Mouse (Mus musculus) naive thymus-derived CD4-positive, alpha-beta T cell, adult 2 months (primary cell): Measurements from ENCODE around the gene Fcgrt.
A peak's percentile ranks its signal among the peaks of the same experiment; 100 is the strongest.

Source experiments
- DNase-seq: peaks from one replicate; pipeline ENCODE4 v3.0.0-alpha.2; 2011; ENCODE audit warnings: low read depth

The Fcgrt gene

GRCm38 (mm10) chr7:45083300-45083890 is 20.3 kb downstream of the Fcgrt start:
- no peak for DNase-seq

- peak; percentile 76 for DNase-seq
Observed at GRCm38 (mm10) chr7:45082401-45083299, 21.0 kb downstream of the Fcgrt start.

GRCm38 (mm10) chr7:45081016-45081415 is 22.6 kb downstream of the Fcgrt start:
- no peak for DNase-seq

DNA sequence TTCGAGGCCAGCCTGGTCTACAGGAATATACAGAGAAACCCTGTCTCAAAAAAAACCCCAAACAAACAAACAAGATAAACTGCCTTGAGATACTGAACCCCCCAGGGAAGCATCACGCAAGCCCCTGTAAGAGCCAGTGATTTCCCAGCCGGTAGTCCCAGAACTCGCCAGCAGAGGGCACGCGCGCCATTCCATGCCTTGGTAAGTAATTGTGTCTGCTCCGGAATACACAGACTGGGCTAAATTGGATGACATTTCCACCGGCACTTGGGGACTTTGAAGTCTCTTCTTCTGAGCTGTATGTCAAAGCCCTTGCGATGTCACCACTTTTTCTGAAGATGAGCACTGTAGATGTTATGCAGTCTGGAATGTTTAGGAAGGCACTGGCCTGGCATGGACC is 23.8 kb downstream of the Fcgrt start:
- peak; percentile 95 for DNase-seq

GRCm38 (mm10) chr7:45078513-45078912 is 25.1 kb downstream of the Fcgrt start:
- peak; percentile 87 for DNase-seq

- DNase-seq: no peak
Observed at GRCm38 (mm10) chr7:45077829-45078228, 25.8 kb downstream of the Fcgrt start.

GRCm38 (mm10) chr7:45077322-45077721 is 26.3 kb downstream of the Fcgrt start:
- DNase-seq: no peak

- no peak for DNase-seq
Observed at GRCm38 (mm10) chr7:45076501-45076900, 27.1 kb downstream of the Fcgrt start.

GRCm38 (mm10) chr7:45075405-45075804 is 28.2 kb downstream of the Fcgrt start:
- no peak for DNase-seq

DNA sequence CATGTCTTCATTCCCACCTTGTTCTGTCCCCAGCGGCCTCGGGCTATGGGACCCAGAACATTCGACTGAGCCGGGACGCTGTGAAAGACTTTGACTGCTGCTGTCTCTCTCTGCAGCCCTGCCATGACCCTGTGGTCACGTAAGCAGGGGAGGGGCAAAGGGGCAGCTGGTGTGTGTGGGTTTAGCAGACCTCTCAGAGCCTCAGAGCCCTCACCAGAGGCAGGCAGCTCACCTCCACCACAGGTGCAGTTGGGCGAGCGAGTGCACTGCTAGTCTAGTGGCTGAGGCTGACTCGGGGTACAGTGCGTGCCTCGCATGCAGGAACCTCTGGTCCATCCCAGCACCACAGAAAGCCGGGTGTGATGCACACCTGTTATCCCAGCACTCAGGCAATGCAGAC is 29.7 kb downstream of the Fcgrt start:
- no peak for DNase-seq

DNA sequence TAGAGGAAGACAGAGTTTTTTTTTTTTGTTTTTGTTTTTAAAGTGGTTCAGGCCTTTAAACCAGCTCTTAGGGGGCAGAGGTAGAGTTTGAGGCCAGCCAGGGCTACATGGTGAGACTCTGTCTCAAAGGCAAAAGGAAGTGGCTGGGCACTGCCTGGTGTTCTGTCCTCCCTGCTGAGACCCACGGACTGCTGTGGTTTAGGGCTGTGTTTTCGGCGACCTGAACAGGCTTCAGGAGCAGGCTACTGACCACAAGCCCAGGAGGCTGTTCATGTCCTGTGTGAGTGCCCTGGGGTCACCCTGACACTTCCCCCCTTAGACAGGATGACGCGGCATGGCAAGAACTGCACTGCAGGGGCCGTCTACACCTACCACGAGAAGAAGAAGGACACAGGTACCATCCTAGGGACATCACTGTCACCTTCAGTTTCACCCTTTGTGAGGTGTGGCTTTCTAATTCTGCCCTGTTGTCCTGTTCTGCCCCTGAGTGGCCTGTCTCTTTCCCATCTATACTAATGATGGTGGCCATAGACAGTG is 30.4 kb downstream of the Fcgrt start:
- no peak for DNase-seq

DNA sequence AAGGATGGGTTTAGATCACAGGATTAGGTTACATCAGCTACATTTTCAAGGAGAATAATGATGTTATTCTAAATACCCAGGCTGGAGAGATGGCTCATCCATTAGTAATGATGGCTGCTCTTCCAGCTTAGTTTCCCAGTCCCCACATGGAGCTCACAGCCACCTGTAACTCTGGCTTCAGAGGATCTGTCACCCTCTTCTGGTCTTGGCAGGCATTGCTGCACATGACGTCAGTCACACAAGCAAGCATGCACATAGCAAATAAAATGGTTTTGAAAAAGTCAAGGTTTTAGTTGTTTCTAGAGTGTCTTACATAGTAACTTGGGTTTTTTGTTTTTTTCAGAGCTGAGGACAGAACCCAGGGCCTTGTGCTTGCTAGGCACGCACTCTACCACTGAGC is 31.4 kb downstream of the Fcgrt start:
- no peak for DNase-seq

DNA sequence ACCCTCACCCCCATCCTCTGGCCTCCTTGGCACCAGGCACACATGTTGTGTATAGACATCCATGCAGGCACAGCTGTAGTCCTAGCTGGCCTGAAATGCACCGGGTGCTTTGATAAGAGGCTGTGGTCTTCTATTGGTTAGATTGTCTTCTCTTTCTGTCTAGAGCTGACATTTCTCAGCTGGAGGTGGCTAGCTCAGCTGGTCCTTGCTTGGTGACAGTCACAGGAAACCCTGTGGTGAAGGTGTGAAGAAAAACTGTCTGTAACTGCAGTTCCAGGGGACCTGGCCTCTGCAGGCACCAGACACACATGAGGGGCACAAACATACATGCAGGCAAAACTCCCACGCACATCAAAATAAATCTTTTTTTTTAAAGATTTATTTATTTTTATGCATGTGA is 34.0 kb downstream of the Fcgrt start:
- DNase-seq: no peak

DNA sequence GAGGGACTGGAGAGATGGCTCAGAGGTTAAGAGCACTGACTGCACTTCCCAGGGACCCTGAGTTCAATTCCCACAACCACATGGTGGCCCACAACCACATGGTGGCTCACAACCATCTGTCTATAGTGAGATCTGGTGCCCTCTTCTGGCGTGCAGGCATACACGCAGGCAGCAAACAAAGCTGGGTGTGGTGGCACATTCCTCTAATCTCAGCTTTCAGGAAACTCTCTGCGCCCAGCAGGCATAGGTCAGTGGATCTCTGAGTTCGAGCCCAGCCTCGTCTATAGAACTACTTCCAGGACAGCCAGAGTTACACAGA is 35.7 kb downstream of the Fcgrt start:
- DNase-seq: peak; percentile 80

GRCm38 (mm10) chr7:45067190-45067999 is 36.3 kb downstream of the Fcgrt start:
- DNase-seq: no peak

- DNase-seq: peak; percentile 97
Observed at GRCm38 (mm10) chr7:45062239-45062835, 41.3 kb downstream of the Fcgrt start, which contains the start of the genes Nosip and Prrg2. Gene Nosip, plus strand, starts transcription at chr7:45062429. Gene Prrg2, minus strand, starts transcription at chr7:45062677.

DNA sequence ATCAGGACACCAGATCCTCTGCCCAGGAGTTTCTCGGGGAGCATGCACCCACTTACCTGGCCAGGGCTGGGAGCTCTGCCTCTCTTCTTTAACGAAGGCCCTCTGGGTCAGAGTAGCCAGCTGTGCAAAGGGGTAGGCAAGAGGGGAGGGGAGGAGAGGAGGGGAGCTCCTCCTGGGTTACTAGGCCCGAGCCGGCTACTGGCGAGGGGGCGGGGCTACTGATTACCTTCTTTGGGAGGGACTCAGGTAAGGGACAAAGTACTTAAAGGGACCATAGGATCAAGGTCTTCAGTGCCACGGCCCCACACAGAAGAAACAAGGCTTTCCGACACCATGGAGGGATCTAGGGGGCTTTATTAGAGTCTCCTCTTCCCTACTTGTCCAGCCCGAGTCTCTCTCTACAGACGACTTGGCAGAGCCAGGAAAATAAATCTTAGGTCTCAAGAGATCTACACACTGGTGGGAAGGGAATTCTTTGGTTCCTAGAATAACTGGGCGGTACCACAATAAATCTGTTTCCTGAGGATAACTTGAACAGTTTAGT is 42.0 kb downstream of the Fcgrt start:
- DNase-seq: no peak

DNA sequence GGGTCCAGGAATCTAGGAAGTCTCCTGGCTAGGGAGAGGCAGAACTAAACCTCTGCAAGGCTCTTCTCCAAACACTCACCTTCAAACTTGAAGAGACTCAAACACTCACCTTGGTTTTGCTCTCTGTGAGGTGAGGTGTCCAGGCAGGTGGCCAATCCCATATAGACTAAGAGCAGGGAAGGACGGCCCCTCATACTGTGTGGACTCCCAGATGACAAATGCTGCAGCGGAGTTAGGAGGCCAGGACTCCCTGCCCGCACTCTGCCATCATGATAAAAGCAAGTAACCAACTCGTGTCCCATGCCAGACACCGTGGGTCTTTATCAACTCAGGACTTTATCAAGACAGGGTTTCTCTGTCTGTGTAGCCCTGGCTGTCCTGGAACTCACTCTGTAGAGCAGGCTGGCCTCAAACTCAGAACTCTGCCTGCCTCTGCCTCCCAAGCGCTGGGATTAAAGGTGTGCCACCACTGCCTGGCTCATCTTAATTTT is 43.0 kb downstream of the Fcgrt start:
- no peak for DNase-seq

- no peak for DNase-seq
Observed at GRCm38 (mm10) chr7:45058607-45059571, 44.8 kb downstream of the Fcgrt start.

- DNase-seq: no peak
Observed at GRCm38 (mm10) chr7:45056972-45057348, 46.7 kb downstream of the Fcgrt start.
